Mouse (Mus musculus): ENCODE results near the gene Bbs4.
A peak's percentile ranks its signal among the peaks of the same experiment; 100 is the strongest.
"Not testable (repeated sequence)": the region's sequence is repeated elsewhere in the genome, so short reads cannot be mapped to it uniquely, and the experiment has no call there.

Gene Bbs4

DNA sequence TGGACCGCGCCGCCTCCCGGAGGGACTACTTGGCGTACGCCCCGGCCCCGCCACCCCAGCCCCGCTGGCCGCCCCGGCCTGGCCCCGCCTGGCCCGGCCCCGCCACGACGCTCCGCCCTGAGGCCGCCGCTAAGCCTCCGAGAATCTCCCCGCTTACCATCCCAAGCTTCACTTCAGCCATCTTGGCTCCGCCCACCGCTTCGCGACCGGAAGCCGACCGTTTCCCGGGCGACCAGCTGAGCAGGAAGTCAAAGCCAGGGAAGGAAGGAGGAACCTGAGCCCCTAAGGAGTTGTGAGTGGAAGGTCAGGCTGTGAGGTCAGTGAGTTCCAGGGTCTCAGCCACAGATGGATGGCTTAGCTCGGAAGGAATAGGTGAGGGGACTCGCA lies at the start of gene Bbs4:
TSS of gene Bbs4 (minus strand) at position 256 of the 387 bp plus-strand sequence.
- peak; percentile 91 for DNase-seq (ENCODE audit: low spot score)

DNA sequence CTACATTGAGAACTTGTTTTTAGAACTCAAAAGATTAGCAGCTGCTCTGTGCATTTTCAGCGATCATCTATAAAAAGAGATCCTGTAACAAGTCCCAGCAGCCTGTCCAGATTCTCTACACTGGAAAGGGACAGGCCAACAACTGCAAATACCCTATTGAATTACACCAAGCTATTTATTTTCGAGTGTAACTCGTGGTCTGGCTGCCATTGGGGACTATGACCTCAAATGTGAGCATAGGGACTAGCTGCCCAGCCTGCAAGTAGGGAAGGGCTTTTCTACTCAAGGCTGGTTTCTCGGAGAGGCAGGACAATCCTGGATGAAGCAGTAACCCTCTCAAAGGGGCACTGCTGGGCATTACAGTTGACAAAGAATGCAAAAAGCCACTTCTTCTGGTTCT lies 35.8 kb upstream of the Bbs4 start:
- no peak for DNase-seq (ENCODE audit: low spot score)

DNA sequence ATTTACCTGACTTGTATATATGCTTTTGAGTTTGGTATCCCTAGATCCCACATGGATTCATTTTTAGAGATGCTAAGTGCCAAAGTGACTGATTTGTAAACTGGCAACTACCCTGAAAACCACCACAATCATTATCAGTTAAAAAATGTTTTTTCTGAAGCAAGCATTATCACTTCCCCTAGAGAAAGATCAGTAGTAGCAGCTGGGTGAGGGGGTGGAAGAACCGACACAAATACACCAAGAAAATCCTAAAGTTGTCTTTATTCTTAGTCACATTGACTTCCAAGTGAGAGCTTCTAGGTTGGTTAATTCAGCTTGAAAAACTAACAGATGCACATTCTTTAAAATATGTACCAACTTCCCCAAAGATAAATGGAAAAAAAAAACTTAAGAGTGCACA lies 35.0 kb upstream of the Bbs4 start:
- DNase-seq (ENCODE audit: low spot score): no peak

DNA sequence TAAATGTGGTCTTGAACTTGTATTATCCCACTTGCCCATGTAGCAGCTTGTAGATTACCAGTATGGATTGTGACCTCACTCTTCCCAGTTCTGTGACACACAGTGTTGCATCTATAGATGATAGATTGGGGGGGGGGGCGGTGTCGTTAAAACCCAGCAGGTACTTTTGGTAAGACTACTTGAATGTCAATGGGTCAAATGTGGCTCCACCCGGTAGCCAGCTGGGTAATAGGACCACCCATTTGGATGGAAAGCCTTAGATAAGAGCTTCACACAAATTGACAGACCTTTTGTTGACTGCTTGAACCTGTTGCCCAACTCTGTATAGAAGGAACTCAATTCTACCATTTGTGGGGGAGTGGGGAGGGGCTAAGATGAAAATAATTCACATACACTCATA lies 34.2 kb upstream of the Bbs4 start:
- DNase-seq (ENCODE audit: low spot score): no peak

DNA sequence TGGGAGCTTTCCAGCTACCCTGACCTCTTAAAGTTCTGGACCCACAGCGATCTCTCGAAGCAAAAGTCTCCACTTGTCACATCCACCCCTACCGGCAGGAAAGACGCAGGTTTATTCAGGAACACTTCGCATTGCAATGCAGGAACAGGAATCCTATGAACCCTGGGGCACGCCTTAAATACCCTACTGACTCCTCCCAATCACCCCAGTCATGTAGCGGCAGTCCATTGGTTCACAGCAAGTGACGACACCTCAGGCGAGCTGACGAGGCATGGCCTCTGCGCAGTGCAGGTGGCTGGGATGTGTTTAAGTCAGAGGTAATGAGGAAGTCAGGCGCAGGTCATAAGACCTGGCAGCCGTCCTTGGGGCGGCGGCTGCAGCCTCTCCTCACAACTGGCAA lies 22.3 kb upstream of the Bbs4 start:
- DNase-seq (ENCODE audit: low spot score): no peak

DNA sequence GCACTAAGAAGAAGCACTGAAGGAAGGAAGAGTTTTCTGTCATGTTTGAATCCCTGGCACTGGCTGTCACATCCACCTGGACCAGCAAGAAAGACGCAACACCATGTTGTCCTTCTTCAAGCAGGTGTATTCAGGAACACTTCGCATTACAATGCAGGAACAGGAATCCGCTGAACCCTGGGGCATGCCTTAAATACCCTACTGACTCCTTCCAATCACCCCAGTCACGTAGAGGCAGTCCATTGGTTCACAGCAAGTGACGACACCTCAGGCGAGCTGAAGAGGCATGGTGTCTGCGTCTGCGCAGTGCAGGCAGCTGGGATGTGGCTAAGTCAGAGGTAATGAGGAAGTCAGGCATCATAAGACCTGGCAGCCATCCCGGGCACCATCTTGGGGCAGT lies 16.3 kb upstream of the Bbs4 start:
- no peak for DNase-seq (ENCODE audit: low spot score)

DNA sequence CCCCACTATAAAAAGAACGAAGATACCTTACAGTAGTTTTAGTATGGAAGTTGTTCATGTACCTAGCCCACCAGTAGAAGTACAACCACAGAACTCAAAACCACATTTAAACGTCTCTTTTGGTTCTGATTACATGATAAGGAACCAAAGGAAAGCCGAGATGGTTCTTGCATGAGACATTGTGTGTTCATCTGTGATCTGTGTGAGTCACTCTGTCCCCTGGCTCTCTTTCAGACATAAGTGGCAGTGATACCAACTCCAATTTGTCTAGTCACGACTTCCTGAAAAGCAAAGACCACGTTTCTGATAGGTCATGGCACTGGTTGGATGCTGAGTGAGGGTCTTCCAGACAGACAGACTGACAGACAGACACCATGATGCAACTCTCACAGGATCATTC lies 15.9 kb upstream of the Bbs4 start:
- DNase-seq (ENCODE audit: low spot score): no peak

DNA sequence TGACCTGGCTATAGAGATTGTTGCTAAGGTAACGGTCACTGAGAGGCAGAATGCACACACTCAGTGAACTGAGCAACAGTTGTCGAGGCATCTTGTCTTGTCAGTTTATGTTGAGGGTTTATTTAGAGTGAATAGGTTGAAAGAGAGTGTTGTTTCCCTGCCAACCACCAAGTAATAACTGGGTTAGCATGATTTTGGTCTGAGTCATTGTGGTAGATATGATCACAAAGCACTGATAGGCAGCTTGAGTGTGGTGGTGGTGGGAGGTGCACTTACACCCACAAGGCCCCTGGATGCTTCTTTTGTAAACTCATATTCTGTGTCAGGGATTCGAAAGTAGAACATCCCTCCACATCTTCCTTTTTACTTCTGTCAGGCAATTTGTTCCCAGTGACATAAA lies 7.2 kb upstream of the Bbs4 start:
- DNase-seq (ENCODE audit: low spot score): not testable (repeated sequence)

DNA sequence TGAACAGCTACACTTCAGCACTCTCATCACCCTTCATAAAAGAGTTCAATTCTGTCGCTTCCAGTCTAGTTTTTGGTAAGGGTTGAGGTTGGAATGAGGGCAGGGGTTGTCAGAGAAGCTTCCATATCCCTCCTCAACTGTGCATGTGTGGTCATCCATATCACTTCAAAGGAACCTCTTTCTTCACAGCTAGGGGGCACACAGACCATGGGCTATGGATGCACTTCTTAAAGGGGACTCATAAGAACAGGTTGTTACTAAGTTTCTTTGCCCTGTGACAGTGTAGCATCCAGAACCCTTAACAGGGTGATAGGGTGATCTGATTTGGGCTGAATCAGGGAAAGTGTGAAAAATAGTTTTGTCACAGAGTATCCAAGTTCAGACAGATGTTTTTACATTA lies 4.7 kb upstream of the Bbs4 start:
- not testable (repeated sequence) for DNase-seq (ENCODE audit: low spot score)

DNA sequence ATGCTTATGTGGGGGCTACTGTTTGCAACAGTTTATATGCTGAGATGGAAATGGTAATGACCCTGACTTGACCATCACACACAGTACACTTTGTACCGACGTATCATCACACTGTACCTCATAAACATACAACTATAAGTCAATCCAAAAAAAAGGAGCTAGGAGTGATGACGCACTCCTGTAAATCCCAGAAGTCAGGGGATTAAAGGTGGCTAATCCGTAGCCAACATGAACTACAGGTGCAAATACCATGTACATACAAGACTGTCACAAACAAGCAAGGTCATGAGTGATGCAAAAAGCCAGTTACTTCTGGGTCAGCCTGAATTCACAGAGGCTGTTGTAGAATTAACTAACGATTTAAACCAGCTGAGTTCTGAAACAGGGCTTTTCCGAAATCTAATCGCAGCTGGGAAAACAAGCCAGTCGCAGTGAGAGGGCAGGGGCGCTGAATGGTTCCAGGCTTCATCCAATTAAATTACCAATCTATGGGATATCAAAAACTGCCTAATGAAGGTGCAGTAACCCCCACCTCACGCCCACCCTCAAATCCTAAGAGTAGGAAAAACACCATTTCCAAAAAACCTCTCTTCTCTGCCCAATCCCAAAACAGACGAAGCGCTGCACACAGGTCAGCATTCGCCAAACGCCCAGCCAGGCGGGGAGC lies 589 bp downstream of the Bbs4 start:
- peak; percentile 47 for DNase-seq (ENCODE audit: low spot score)

DNA sequence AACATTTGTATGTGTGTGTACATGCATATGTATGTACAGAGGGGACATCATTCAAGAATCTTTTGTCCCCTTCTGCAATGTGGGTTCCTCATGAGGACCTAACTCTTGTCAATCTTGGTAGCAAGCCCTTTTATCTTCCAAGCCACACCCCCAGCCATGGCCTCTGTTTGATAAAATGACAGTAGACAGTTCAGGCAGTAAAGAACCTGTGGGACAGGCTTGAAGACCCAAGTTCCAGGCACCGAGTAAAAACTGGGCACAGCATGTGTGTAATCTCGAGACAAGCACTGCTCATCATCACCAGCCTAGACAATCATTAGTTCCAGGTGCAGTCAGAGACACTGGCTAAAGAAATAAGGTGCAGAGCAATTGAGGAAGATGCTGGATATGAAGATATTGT lies 7.1 kb downstream of the Bbs4 start:
- no peak for DNase-seq (ENCODE audit: low spot score)

DNA sequence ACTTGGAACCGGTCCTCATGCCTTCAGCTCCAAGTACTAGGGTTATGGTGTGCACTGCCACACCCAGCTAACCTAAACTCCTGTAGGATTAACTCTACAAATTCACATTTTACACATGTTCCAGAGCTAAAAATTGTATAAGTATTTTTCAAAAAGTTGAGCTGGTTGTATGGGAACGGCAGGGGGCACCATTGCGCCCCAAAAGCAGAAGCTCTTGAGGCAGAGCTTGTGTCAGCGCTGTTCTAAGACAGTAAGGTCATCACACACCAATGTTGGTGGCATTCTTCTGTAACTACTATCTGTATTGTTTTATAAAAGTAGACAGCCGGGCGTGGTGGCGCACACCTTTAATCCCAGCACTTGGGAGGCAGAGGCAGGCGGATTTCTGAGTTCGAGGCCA lies 13.3 kb downstream of the Bbs4 start:
- DNase-seq (ENCODE audit: low spot score): peak; percentile 42

DNA sequence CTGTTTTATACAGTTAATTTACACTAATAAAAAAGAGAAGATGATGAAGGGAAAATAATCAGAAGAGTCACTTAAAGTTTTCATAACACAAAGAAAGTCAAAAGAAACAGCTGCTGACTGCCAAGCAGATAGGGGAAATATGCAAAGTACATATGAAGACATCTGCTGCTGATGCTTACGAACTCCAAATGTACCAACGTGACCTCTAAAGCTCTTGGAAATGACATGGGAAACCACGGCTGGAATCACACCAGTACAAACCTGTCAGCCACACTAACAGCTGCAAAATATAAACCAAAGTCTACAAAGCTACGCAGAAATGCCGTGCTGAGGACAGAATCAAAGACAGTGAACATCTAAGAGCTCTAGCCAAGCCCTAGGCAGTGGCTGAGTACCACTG lies 14.2 kb downstream of the Bbs4 start:
- no peak for DNase-seq (ENCODE audit: low spot score)

DNA sequence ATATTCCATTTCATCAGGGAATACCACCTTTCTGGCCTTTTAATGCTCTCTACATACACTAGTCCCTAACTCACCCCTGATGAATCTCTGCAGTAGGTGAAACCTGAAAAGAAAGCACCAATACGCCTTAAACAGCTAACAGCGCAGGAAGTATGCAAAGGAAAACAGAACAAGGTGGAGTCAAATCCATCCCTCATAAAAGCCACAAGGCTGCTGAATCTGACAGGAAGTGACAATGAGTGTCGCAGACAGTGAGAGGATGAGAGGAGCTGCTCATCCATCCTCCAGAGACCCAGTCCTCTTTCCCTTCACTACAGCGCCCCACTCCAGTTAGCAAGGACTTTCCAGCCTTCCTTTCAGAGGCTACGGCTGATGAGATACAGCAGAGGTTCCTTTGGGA lies 14.9 kb downstream of the Bbs4 start:
- DNase-seq (ENCODE audit: low spot score): no peak

DNA sequence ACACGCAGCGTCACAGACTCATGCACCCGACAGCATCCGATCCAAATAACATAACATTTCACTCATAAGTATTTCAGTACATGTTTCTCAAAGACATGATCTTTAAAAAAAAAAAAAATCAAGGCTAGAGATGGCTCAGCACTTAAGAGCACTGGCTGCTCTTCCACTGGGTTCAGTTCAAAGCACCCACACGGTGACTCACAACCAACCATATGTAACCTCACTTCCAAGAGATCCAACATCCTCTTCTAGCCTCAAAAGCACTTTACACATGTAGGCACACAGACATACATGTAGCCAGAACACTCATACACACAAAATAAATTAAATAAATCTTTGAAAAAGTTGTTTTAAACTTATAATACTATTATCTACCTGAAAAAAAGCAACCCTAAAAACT lies 15.4 kb downstream of the Bbs4 start:
- DNase-seq (ENCODE audit: low spot score): no peak

DNA sequence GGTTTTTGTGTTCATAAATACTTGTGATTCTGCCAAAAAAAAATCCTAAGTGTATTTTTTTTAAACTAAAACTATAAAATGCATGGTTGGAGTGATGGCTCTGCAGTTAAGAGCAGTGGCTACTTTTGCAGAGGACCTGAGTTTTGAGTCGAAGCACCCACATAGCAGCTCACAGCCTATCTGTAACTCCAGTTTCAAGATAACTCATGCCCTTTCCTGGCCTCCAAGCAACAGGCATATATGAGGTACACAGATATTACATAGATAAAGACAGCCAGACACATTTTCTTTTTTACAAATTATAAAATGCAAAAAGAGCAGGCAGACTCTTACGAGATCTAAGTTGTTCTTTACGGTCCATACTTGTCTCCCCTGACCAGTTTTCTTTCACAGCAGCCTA lies 16.8 kb downstream of the Bbs4 start:
- no peak for DNase-seq (ENCODE audit: low spot score)

DNA sequence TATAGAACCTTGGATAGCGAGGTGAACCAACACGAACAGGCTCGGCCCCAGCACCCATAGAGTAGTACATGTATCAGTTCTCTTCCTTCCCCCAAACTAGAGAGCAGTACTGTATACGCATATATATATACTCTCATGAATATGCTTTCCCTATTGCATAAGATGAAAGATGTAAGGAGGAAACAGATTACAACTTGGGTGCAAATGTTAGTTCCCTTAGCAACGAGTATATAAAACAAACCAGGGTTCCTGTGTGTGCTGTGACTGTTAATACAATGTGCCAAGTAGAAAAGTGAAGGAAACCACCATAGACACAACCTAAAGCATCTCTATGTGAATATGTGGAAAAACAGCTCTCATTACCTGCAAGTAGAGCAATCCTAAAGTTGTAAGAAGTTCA lies 23.3 kb downstream of the Bbs4 start:
- no peak for DNase-seq (ENCODE audit: low spot score)

DNA sequence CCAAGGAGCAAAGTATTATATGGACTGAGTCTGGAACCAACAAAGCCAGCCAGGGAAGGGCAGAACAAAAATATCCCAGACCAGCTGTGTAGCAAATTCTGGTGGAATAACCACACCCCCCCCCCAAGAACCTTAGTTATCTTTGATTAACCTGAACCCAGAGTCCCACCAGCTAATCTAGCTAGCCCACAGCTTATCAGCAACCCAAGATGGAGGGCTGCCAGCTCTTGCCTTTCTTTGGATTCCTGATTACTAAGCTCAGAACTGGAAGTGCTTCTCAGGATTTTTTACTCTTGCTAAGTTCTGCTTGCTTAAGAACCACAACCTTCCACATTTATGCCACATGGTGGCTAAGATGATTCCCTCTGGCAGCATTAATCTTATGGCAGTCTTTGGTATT lies 29.0 kb downstream of the Bbs4 start:
- no peak for DNase-seq (ENCODE audit: low spot score)

DNA sequence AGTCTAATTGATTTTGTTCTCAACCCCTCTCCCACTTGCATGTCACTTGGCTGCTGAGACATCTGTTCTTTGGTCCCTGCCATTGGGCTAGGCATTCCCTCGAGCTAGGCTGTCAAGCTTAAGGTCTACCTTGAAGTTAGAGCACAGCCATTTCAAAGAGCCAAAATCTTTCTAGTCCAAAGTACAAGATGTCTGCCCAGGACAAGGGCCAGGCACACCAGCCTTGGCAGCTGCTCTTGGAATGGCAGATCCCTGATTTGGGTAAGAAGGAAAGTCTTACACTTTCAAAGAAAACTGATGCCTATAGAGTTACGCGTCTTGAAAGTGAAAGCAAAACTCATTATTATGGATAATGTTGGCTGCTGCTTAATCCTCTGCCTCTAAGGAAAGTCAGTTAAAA lies 37.1 kb downstream of the Bbs4 start:
- no peak for DNase-seq (ENCODE audit: low spot score)

DNA sequence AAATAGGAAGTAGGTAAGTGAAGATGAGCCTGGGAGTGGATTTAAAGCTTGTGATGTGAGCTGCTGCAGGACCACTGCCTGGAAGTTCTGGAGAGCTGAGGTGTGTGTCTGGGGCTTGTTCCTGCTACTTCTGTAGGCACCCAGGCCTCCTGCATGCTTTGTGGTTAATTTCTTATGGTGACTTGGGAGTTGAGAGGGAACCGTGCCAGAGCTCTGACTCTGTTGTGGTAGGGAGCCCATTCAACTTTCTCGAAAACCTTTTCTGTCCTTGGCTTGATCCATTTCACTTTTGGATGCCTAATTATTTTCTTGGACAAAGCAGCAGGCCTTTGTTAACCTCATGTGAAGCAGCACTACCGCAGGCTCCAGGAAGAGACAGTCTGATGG lies 42.0 kb downstream of the Bbs4 start:
- DNase-seq (ENCODE audit: low spot score): no peak

DNA sequence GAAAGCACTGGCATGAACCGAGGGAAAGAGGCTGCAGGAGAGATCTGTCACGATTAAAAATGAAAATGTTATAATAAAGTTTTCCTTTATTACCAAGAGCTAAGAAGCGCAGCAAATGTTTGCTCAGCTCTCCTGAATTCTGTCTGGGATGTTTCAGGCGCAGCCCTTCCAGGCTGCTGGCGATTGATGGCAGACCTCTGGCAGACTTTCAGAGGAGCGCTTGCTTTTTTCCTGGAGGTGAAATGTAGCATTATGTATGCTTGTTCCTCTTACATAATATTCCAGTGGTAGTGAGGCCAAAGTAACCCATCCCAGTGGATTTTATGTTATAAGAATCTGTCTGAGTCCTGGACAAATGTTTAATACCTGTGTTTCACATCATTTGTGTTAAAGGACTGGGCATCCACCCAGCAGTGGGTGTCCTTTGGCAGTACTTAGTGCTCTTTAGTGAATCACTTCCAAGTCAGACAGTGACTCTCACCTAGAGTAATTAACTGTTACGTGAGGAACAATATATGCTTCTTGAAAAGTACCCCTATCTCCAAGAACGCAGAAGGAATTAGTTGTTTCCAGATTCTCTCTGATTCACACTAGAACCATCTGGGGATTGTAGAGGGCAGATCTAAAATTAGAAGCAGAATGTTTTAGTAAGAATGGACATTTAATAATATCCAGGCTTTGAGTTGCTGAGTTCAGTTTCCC lies 42.6 kb downstream of the Bbs4 start:
- no peak for DNase-seq (ENCODE audit: low spot score)

DNA sequence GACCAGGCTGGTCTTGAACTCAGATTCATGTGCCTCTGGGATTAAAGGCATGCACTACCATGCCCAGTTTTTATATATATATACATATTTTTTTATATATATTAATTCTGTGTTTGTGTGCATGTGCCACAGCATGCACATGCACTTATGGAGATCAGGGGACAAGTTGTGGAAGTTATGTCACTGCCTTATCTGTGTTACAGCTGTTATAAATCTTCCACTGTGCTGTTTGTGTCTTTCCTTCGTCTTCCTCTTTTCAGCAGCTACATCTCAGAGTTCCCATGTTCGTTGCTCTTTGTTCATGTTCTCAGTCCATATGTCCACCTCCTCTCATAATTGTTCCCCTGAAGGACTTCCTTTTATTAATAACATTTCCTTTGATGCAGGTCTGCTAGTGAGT lies 45.4 kb downstream of the Bbs4 start:
- DNase-seq (ENCODE audit: low spot score): no peak

DNA sequence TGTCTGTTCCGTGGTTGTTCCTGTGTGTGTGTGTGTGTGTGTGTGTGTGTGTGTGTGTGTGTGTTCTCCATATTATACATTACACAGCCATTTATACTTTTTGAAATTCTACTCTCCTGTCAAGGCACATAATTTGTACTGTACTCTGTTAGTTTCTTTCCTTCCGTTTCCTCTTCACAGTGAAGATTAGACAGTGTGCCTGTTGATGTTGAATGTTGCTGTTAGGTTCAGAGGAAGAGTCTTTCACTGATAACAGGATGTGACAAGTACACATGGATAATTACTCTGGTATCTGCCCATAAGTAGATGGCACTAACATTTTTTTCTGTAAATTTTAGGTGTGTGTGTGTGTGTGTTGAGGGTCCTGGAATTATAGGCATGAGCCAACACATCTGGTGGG lies 56.9 kb downstream of the Bbs4 start:
- DNase-seq (ENCODE audit: low spot score): no peak

DNA sequence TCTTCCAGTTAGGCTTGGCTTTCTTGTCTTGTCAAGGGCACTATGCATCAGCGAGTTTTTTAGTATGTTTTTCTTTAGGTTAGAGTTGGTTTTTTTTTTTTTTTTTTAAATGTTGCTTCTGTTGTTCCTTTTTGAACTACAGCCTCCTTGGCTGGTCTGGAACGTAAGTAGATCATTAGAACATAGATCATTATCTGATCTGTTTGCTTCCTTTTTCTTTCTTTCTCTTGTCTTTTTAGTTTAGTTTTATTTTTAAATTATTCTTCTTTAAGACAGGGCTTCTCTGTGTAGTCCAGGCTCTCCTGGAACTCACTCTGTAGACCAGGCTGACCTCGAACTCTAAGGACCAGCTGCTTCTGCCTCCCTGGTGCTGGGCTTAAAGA lies 60.8 kb downstream of the Bbs4 start:
- DNase-seq (ENCODE audit: low spot score): no peak

Measured in MN1 (cell line).